Mouse (Mus musculus) retina, adult 2 months (tissue): ENCODE data around the gene Sh3gl1.

Source experiments
- DNase-seq: peaks from one replicate; pipeline ENCODE4 v3.0.0-alpha.2; 2012; ENCODE audit warnings: low read depth, low spot score

Gene Sh3gl1

GRCm38 (mm10) chr17:55999794-56000499 lies 36.5 kb downstream of the Sh3gl1 start:
- no peak for DNase-seq

GRCm38 (mm10) chr17:55996007-55996406 lies 40.4 kb downstream of the Sh3gl1 start:
- no peak for DNase-seq

- DNase-seq: no peak
These were observed 46.0 kb downstream of the Sh3gl1 start for GRCm38 (mm10) chr17:55990278-55990898.

- DNase-seq: peak; percentile 36
These were observed 50.1 kb downstream of the Sh3gl1 start, which contains the start of gene Fsd1 for GRCm38 (mm10) chr17:55986030-55986961. TSS of gene Fsd1 (plus strand) at chr17:55986509.

- DNase-seq: no peak
These were observed 59.1 kb downstream of the Sh3gl1 start for GRCm38 (mm10) chr17:55977301-55977700.

DNA sequence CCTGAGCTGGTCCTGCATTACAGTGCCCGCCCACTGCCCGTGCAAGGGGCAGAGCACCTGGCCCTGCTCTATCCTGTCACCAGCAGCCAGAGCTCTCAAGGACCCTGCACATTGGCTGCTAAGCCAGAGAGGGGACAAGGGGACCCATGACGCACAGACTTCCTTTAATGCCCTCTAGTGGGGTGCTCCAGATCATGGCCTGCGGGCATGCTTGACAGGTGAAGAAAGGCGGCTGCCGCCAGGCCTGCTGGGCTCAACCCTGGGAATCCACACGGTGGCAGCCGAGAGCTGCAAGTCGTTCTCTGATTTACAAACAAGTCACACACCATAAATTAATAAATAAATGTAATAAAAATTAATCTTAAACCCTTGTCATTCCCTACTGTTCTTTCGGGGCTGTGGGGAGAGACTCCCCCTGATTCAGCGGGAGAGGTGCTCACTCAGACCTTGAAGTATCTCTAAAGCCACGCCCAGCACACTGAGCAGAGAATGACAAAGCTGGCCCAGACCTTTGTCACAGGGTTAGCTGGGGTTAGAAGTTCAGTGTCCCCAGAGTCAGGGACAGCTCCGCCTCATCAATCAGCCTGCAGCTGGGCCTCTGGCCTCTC lies 60.1 kb downstream of the Sh3gl1 start:
- DNase-seq: no peak

GRCm38 (mm10) chr17:55971453-55971852 lies 65.0 kb downstream of the Sh3gl1 start:
- DNase-seq: no peak

DNA sequence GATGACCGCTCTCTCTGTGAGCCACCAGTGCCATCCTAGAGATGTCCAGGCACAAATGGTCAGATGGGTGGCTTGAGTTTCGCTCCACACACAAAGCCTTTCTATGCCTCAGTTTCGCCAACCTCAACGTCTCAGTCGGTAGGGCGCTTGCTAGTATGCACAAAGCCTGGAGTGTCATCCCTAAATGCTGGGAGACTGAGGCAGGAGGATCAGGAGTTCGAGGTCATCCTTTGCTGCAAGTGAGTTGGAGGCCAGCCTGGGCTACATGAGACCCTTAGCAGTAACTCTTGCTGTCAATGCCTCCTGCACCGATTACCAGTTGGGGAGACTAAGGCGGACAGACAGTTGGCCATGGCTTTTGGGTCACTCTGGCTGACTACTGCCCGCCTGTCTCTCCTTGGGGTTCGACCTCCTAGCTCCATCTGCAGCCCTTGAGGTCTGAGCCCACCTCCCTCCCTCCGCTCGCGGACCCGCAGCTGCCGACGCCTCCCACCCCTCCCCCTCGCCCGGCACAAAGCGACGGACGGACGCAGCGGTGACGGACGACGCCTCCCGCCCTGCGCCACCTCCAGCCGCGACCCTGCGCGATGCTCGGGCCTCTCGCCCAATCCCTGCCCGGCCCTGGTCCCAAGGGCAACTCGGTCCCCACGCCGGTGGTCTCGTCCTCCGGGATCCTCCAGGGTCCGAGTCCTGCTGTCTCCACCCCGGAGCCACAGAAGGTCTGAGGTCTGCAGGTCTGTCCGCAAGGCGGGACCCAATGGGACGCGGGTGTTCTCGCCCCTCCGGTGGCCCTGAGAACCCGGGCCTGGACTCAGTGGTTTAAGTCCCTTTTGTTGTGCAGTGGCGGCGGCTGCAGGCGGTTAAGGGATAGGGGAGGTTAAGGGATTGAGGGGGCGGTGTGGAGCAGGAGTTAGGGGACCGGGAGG lies 66.2 kb downstream of the Sh3gl1 start, which contains the start of gene Shd:
TSS of gene Shd (plus strand) at position 502 of the 926 bp plus-strand sequence.
- no peak for DNase-seq

- no peak for DNase-seq
These were observed 66.9 kb downstream of the Sh3gl1 start for GRCm38 (mm10) chr17:55969560-55969959.

GRCm38 (mm10) chr17:55968210-55968609 lies 68.2 kb downstream of the Sh3gl1 start:
- no peak for DNase-seq

- no peak for DNase-seq
These were observed 69.2 kb downstream of the Sh3gl1 start for GRCm38 (mm10) chr17:55967186-55967585.
